ENCODE assay signal across 8 mouse cellular contexts in the genomic region with DNA sequence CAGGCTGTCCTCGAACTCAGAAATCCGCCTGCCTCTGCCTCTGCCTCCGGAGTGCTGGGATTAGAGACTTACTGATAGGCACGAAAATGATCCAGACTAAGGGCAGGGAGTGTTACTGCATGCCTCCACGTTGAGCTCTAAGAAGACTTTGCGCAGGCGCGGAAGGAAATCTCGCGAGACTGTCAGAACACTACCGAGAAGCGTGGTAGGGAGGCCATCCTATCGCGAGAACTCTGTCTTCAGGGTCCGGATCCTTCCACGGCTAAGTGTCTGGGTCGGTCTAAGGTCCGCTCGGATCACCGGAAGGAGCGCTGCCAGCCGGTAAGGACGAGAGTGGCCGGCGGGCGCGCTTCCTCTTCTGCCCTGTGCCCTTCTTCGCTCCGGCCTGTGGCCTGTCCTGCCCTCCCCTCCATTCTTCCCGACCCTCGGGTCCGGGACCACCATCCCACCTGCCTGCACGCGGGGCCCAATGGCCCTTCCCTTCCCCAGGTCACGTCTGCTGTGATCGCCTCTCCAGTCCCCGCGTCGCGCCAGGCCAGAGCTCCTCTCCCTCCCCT. TPM values are rescaled to one million over a fixed set of nuclear protein-coding genes. Genes with fewer than 3 reads are reported as not detected.
DNase-seq lines count a peak whose midpoint lies in the region; ATAC-seq lines count a peak whose summit lies in the region.

A gene (plus strand): TSS at position 176 of the 557 bp plus-strand sequence.

- peak; percentile 95 for DNase-seq in WW6 (ENCODE audit: low read depth, low spot score)
- peak; percentile 92 to 99 for DNase-seq in cerebellum, postnatal 4 days (ENCODE audit: low spot score in 2 of 2)
- DNase-seq in gastrocnemius, adult 18-20 months (ENCODE audit: low spot score) = peak; percentile 99
- peak; percentile 98 for DNase-seq in left cerebral cortex, adult 18-20 months (ENCODE audit: low spot score in 2 of 2)
- DNase-seq in right cerebral cortex, adult 18-20 months = peak; percentile 98
- peak; percentile 95 for DNase-seq in urinary bladder, postnatal 10 days (ENCODE audit: low spot score)

- ATAC-seq in hindbrain, embryonic 16.5 days = peak; percentile 98

- no peaks in the 10 kb centered on the region for H3K27me3 ChIP-seq in hindbrain, embryonic 16.5 days (replicated peaks; ENCODE audit: control insufficient read depth, insufficient read depth, low read length)

- H3K4me3 ChIP-seq in hindbrain, embryonic 16.5 days (ENCODE audit: low read length) = peak within 1 kb of the TSS; percentile 82
- peak within 1 kb of the TSS; percentile 93 for H3K4me3 ChIP-seq in macrophage (ENCODE audit: inconsistent target)

- peak within 1 kb of the TSS; percentile 65 for H3K4me2 ChIP-seq in hindbrain, embryonic 16.5 days (ENCODE audit: low read length)

- H3K27ac ChIP-seq in hindbrain, embryonic 16.5 days (ENCODE audit: low read depth, low read length) = peak within 1 kb of the TSS; percentile 85
- H3K27ac ChIP-seq in macrophage = peak within 1 kb of the TSS; percentile 91

- H3K36me3 ChIP-seq in hindbrain, embryonic 16.5 days (ENCODE audit: control insufficient read depth, insufficient read depth, low read length) = no peaks in the 10 kb centered on the region
- no peaks in the 10 kb centered on the region for H3K36me3 ChIP-seq in macrophage (ENCODE audit: inconsistent target)

- H3K9ac ChIP-seq in hindbrain, embryonic 16.5 days (ENCODE audit: low read depth, low read length) = peak within 1 kb of the TSS; percentile 94

- H3K79me2 ChIP-seq in macrophage (ENCODE audit: inconsistent target) = peaks cover 49% of the 10 kb centered on the region

- peaks cover 17% of the 10 kb centered on the region for H3K4me1 ChIP-seq in hindbrain, embryonic 16.5 days (ENCODE audit: control insufficient read depth, insufficient read depth, low read depth, low read length)

- H3K9me3 ChIP-seq in hindbrain, embryonic 16.5 days (ENCODE audit: control insufficient read depth, low read length) = no peaks in the 10 kb centered on the region

- WGBS in hindbrain, embryonic 16.5 days = under 1% methylated on average over 40 of the region's 40 CpGs
- WGBS in macrophage (ENCODE audit: missing documents) = under 1% methylated on average over 39 of the region's 40 CpGs

RNA-seq across cellular contexts. Expression of the gene that starts here (rescaled TPM):
- total RNA-seq in gastrocnemius, adult 18-20 months (2021) = 10 to 100 TPM; 65.2 to 76.7 TPM
- 104 and 116 TPM in 2 replicates for polyA plus RNA-seq in hindbrain, embryonic 16.5 days (2015; fragmentation: Nextera tagmentation; extraction: Ambion mirVana)
- 10 to 100 TPM; 96.8 to 97.3 TPM for total RNA-seq in left cerebral cortex, adult 18-20 months (2021)
- total RNA-seq in macrophage (2018; cell fraction: chromatin; rRNA removed) = 100 to 1,000 TPM in 19 of 26 experiments, 10 to 100 TPM in 7; 23.1 to 410 (median 178) TPM
- total RNA-seq in macrophage (2018; cell fraction: cytosol; rRNA removed) = 100 to 1,000 TPM; 226 to 709 (median 397) TPM
- total RNA-seq in macrophage (2018; cell fraction: nucleus; rRNA removed) = 100 to 1,000 TPM in 24 of 26 experiments, 10 to 100 TPM in 2; 66.8 to 415 (median 233) TPM
- 137 to 536 TPM (median 493 TPM) in 3 replicates for polyA plus RNA-seq in macrophage (2018)

Comparison
In these comparisons a context has a peak if more than half of its experiments do, and no peak if none do; other contexts are left out.
1. Peak in every context shown above with its lines: DNase-seq, ATAC-seq, H3K4me3 ChIP-seq and H3K27ac ChIP-seq.